Mouse (Mus musculus): ENCODE results near the gene Ttyh2. TPM values are rescaled to one million over a fixed set of nuclear protein-coding genes. Genes with fewer than 3 reads are reported as not detected.

Gene Ttyh2
- total and polyA plus RNA-seq, 3 experiments = 70.3 to 182 (median 115) TPM

GRCm38 (mm10) chr11:114711393-114711792 is 36.2 kb downstream of the Ttyh2 start:
- no peak for DNase-seq

DNA sequence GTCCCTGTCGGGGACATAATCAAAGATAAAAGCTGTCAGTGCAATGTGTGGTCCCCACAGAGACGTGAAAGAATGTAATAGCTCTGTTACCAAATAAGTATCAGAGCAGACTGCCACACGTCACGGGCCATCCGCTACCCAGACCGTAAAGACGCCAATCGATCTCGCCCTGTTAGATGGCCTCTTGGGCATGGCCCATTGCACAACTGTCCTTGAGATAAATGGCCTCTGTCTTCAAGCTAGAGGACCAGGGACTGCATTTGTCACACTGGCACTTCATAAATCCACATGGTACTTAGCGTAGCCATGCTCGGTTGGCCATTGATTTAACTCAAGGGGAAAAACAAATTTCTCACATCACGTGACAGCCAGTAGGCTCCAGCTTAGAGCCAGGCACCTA is 36.6 kb downstream of the Ttyh2 start:
- DNase-seq = peak; percentile 84

GRCm38 (mm10) chr11:114714526-114714925 is 39.3 kb downstream of the Ttyh2 start:
- no peak for DNase-seq

GRCm38 (mm10) chr11:114715531-114715930 is 40.3 kb downstream of the Ttyh2 start:
- DNase-seq = no peak

DNA sequence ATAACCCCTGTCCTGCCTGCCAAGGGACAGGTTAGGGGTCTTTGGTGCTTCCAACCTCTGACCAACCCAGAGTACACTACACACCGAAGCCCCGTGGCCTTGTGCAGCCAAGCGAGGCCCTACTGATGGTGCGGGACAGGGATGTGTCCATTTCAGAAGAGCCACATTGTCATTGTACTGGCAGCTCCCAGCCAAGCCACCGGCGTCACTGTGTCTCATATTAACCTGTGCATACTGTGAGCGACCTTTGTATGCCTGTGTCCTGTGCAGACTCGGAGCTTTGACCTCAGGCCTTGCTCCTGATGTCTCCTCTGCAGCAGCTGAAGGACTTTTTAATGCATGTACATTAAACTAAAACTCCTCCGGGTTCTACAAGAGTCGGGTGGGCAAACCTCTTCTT is 45.3 kb downstream of the Ttyh2 start:
- no peak for DNase-seq

DNA sequence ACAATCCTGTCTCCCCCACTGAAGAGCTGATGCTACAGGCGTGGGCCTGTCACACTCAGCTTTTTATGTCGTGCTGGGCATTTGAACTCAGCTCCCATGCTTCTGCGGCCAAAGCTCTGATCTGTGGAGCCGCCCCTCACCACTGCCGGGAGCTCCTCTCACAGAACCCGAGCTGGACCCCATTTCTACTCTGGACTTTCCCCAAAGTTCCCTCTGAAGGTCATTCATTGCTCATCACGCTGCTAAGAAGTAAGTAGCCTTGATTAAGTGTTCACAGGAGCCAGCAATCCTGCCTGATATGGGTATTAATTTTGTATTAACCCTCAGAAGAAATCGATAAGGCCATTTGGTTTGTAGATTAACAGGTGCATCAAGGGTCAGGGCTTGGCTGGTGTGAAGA is 47.2 kb downstream of the Ttyh2 start:
- DNase-seq = peak; percentile 57

- peak; percentile 88 for DNase-seq
Observed at GRCm38 (mm10) chr11:114723030-114723429, 47.8 kb downstream of the Ttyh2 start.

- DNase-seq = peak; percentile 64
Observed at GRCm38 (mm10) chr11:114724787-114725590, 49.8 kb downstream of the Ttyh2 start.

- peak; percentile 87 for DNase-seq
Observed at GRCm38 (mm10) chr11:114726965-114727825, 52.0 kb downstream of the Ttyh2 start, which contains the start of gene Dnaic2. Gene Dnaic2, plus strand, starts transcription at chr11:114727408.

DNA sequence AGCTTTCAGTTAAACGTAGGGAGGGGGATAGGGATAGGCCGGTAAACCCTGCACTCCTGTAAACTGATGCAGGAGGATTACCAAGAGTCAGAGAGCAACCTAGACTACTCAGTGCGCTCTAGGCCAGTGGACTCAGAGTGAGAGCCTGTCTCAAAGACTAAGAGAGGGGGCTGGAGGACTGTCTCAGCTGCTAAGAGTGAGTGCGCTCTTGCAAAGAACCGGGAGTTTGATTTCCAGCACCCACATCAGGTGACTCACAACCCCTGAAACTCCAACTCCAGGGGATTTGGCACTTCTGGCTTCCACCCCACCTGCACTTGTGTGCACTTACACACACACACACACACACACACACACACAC is 52.6 kb downstream of the Ttyh2 start:
- DNase-seq = no peak

- no peak for DNase-seq
Observed at GRCm38 (mm10) chr11:114728333-114728732, 53.1 kb downstream of the Ttyh2 start.

GRCm38 (mm10) chr11:114729832-114730363 is 54.7 kb downstream of the Ttyh2 start:
- DNase-seq = no peak

DNA sequence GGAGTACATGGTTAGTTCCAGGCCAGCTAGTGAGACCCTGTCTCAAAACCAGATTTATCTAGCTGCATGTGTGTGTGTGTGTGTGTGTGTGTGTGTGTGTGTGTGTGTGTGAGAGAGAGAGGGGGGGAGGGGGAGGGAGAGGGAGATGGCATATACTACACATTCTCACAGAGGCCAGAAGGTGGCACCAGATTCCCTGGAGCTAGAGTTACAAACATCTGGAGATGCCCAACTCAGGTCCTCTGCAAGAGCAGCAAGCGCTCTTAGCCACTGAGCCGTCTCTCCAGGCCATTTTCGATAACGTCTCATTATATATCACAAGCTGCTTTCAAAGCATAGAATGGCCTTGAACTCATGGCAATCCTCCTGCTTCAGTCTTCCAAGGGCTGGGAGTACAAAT is 56.5 kb downstream of the Ttyh2 start:
- DNase-seq = no peak

- no peak for DNase-seq
Observed at GRCm38 (mm10) chr11:114732890-114733289, 57.7 kb downstream of the Ttyh2 start.

DNA sequence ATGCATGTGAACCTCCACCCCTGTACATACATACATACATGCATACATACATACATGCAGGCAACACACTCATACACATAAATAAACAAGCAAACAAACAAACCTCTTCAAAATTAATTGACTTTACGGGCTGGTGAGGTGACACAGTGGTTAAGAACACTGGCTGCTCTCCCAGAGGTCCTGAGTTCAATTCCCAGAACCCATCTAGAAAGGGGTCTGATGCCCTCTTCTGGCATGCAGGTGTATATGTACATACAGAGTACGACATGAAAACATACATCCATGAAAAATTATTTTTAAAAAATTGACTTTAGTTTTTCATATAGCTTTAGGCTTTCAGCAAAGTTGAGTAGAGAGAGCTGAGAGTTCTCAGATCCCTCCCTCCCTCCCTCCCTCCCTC is 60.9 kb downstream of the Ttyh2 start:
- no peak for DNase-seq

DNA sequence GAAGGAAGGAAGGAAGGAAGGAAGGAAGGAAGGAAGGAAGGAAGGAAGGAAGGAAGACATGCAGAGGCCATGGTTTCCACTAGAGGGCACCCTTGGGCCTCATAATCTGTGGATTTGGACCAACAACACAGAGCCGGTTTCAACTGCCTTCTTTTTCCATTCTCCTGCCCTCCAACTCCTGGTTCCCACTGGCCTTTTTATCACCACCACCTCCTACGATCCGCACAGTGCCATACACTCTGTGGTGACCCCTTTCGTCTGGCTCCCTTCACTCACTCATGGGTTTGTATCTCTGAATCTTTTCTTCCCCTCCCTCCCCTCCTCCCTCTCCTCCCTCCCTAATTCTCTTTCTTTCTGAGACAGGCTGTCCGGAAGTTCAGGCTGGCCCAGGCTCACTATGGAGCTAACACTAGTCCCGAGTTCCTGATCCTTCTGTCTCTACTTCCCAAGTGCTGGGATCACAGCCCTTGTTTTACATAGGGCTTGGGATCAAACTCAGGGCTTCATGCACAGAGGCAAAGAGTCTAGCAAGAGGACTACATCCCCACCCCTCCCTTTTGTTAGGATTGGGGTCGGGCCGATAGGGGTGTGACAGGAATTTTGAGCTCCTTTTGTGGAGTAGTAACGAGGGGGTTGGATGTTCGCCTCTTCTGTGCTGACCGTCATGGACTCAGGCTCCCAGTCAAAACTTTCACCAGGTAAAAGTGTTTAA is 61.8 kb downstream of the Ttyh2 start:
- peak; percentile 53 for DNase-seq

- no peak for DNase-seq
Observed at GRCm38 (mm10) chr11:114740598-114740997, 65.4 kb downstream of the Ttyh2 start.

DNA sequence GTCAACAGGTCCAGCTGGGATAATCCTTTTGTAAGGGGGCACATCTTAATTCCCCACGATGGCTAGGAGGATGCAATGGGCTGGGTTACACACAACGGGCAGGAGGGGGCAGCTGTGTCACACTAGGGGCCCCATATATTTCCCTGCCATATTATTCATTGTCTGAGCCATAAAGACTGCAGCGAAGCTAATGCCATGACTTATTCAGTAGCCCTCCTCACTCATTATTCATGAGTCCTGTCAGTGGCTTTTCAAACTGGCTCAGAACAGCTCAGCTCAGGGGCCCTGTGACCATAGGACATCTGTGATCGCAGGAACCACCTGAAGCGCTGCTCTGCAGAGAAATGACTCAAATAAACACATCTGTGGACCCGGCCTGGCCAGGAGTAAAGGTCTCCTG is 66.2 kb downstream of the Ttyh2 start:
- no peak for DNase-seq

DNA sequence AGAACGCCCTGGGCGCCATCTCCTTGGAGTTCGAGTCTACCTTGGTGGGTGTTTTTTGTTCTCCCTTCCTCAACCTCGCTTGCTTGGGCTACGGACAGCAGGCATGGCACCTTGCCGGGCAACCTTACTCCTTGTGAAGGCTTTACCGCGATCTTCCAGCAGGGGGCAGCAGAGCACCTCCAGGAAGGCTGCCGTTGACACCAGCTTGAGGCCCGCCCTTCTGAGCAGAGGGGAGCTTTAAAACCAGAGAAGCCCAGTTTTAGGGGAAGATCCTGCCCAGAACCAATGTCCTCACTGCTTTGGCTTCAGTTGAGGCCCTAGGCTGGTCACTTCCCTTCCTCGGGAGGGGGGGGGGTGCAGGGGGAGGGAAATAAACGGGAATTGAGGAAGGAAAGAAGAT is 69.9 kb downstream of the Ttyh2 start:
- DNase-seq = peak; percentile 87

- DNase-seq = no peak
Observed at GRCm38 (mm10) chr11:114747564-114748138, 72.4 kb downstream of the Ttyh2 start.
